Mouse (Mus musculus) brown adipose tissue, adult 24 weeks (tissue): ENCODE data around the gene Slc9c1. TPM values are rescaled to one million over a fixed set of nuclear protein-coding genes. Genes with fewer than 3 reads are reported as not detected.
"Not testable (repeated sequence)": the region's sequence is repeated elsewhere in the genome, so short reads cannot be mapped to it uniquely, and the experiment has no call there.

Experiments
- H3K27ac ChIP-seq: fragments of 200-500 bp; replicated peaks from 2 replicates; pipeline ENCODE4 v1.5.1; 2012; ENCODE audit warnings: low read depth, mild to moderate bottlenecking, low read length
- H3K4me1 ChIP-seq: fragments of 200-500 bp; 2 replicates; pipeline ENCODE4 v1.6.1; 2012; ENCODE audit warnings: low read length, mixed read lengths; ENCODE audit not compliant: control insufficient read depth, insufficient read depth, insufficient read length
- H3K4me3 ChIP-seq: fragments of 200-500 bp; 2 replicates; pipeline ENCODE4 v1.5.1; 2012; ENCODE audit warnings: low read depth, mild to moderate bottlenecking, low read length, moderate library complexity; ENCODE audit not compliant: insufficient read depth
- polyA plus RNA-seq: library from polyadenylated mRNA; stranded (reverse); fragments of >200 nt; gene quantifications from 2 replicates; pipeline ENCODE4 v1.2.4, GENCODE M21; 2012; ENCODE audit not compliant: missing spikeins, insufficient read depth, insufficient read length

Gene Slc9c1
- not detected in 2 replicates for polyA plus RNA-seq

- H3K27ac ChIP-seq = no peak within 1 kb of the TSS
- no peaks in the 10 kb centered on the region for H3K4me1 ChIP-seq
- H3K4me3 ChIP-seq = no peak within 1 kb of the TSS
Measured at GRCm38 (mm10) chr16:45535009-45535408, at the start of gene Slc9c1. Slc9c1 (plus strand) TSS chr16:45535309.

DNA sequence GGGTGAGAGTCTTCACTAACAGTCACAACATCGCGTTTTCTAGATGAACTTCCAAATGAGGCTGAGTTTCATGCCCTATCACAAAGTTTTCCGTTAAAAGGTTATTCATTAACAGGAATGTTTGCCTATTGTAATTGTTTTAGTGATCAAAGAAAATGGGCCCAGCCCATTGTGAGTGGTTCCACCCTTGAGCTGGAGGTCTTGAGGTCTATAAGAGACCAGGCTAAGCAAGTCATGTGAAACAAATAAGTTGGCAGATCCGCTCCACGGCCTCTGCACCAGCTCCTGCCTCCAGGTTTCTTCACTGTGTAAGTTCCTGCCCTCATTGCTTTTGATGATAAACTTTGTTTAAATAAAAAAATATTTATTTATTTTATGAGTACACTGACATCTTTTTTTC lies 42.2 kb upstream of the Slc9c1 start, which contains the start of gene Gm609:
Gene Gm609, minus strand, starts transcription at position 43 of the 400 bp plus-strand sequence.
- Histone ChIP-seq H3K4me3 (no peak within 1 kb of the TSS), H3K4me1 (no peaks in the 10 kb centered on the region), H3K27ac (no peak within 1 kb of the TSS)

DNA sequence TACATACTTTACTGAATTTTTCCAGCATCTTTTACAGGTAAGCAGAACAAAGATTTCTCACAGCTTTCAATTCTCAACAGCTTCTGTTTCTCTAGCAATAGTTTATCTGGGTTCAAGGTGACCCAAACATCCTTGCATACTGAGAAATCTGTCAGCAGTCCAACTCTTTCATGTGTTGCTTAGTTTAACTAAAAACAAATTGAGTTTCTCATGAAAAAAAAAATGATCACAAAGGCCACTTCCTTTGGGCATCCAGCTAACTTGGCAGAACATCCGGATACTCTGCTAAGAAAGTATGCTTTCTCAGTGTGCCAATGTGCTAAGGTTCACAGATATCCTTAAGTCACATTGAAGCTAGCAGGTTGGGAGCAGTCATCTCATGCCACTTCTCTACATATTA lies 39.8 kb upstream of the Slc9c1 start:
- no peaks in the 10 kb centered on the region for H3K4me1 ChIP-seq
- no peak overlapping the region for H3K4me3 ChIP-seq
- no peak overlapping the region for H3K27ac ChIP-seq

GRCm38 (mm10) chr16:45525551-45525950 lies 9.6 kb upstream of the Slc9c1 start:
- Histone ChIP-seq H3K4me1 (no peaks in the 10 kb centered on the region), H3K4me3 (no peak overlapping the region), H3K27ac (no peak overlapping the region)

DNA sequence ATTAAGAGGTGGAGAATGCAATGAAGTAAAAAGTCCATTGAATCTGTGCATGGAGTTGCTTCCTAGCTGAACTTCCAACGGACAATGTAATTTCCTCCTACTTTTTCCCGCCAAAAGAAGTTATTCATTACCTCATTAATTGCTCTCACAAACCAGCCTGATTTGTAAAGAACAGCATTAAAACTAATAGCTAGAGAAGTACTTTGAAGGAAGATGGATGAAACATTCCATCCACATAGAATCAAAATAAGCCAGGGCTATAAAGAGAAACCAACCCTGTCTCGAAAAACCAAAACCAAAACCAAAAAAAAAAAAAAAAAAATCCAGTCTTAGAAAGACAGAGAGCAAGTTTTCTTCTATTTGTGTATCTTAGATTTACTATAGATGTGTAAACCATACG lies 3.2 kb upstream of the Slc9c1 start, which contains the start of gene Gm17783:
Gene Gm17783, minus strand, starts transcription at position 101 of the 400 bp plus-strand sequence.
- H3K4me1 ChIP-seq = no peaks in the 10 kb centered on the region
- H3K27ac ChIP-seq = no peak within 1 kb of the TSS
- H3K4me3 ChIP-seq = no peak within 1 kb of the TSS

- H3K27ac ChIP-seq, H3K4me3 ChIP-seq, H3K4me1 ChIP-seq: not testable (repeated sequence)
Measured at GRCm38 (mm10) chr16:45538342-45538741, 3.2 kb downstream of the Slc9c1 start.

- H3K4me1 ChIP-seq = no peaks in the 10 kb centered on the region
- no peak overlapping the region for H3K27ac ChIP-seq
- H3K4me3 ChIP-seq = no peak overlapping the region
Measured at GRCm38 (mm10) chr16:45542108-45542507, 7.0 kb downstream of the Slc9c1 start.

DNA sequence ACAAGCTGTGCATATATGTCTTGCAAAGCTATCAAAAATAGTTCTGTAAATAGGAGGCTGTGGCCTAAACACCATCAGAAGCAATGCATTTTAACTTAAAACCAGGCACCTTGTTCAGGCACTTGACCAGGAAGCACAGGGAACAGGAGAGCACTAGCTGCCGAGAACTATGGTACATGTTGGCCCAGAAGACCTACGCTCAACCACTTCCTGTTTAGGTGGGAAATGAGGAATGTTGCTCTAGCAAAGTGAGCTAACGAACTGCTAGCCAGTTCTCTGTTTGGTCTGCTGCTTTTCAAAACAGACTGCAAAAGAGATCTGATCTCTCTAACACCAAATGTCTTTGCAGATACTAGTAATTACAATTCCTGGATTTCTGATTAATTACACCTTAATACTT lies 9.2 kb downstream of the Slc9c1 start:
- Histone ChIP-seq H3K4me3 (no peak overlapping the region), H3K4me1 (no peaks in the 10 kb centered on the region), H3K27ac (no peak overlapping the region)

- Histone ChIP-seq H3K4me3 (no peak overlapping the region), H3K27ac (no peak overlapping the region), H3K4me1 (no peaks in the 10 kb centered on the region)
Measured at GRCm38 (mm10) chr16:45547982-45548381, 12.9 kb downstream of the Slc9c1 start.

DNA sequence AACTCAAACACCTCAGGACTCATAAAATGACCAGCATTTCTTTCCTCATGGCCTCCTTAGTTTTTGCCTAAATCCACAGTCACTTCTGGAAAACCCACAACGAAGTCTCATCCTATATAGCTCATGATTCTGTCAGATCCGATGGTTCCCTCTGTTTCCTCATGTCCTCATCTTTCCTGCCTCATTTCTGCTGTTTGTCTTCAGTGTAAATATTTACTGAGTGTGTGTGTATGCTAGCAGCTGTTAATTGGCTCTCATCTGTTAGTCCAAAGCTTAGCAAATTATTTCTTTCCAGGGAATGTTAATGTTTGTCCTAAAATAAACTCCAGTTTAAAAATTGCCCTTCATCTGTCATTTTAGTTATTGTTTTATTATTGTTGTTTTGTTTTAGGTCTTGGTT lies 16.5 kb downstream of the Slc9c1 start:
- no peak overlapping the region for H3K4me3 ChIP-seq

GRCm38 (mm10) chr16:45561747-45562146 lies 26.6 kb downstream of the Slc9c1 start:
- H3K27ac ChIP-seq = no peak overlapping the region
- no peak overlapping the region for H3K4me3 ChIP-seq
- H3K4me1 ChIP-seq = no peaks in the 10 kb centered on the region

More for the DNA sequence above, 16.5 kb downstream of the Slc9c1 start:
- H3K27ac ChIP-seq = no peak overlapping the region
- no peaks in the 10 kb centered on the region for H3K4me1 ChIP-seq

- Histone ChIP-seq H3K4me1 (no peaks in the 10 kb centered on the region), H3K27ac (no peak overlapping the region), H3K4me3 (no peak overlapping the region)
Measured at GRCm38 (mm10) chr16:45572307-45572706, 37.2 kb downstream of the Slc9c1 start.

DNA sequence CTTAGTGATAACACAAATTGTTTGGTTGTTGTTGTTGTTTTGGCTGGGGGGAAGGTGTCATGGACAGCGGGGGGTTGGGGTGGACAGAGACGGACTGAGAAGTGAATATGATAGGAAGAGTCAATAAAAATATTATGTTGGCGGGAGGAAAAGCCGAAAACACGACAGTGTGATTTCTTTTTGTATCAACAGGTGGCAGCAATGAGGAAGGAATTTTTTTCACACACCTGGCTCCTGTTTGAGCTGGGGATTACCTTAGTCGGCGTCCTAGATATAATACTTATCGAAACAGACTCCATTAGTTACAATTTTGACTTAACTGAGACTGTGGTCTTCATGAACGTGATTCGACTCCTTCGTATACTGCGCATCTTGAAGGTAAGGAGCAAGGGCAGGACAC lies 44.8 kb downstream of the Slc9c1 start:
- H3K4me1 ChIP-seq = no peaks in the 10 kb centered on the region
- no peak overlapping the region for H3K4me3 ChIP-seq
- no peak overlapping the region for H3K27ac ChIP-seq

GRCm38 (mm10) chr16:45582512-45582911 lies 47.4 kb downstream of the Slc9c1 start:
- H3K4me3 ChIP-seq = no peak overlapping the region
- H3K27ac ChIP-seq = no peak overlapping the region
- H3K4me1 ChIP-seq = no peaks in the 10 kb centered on the region

DNA sequence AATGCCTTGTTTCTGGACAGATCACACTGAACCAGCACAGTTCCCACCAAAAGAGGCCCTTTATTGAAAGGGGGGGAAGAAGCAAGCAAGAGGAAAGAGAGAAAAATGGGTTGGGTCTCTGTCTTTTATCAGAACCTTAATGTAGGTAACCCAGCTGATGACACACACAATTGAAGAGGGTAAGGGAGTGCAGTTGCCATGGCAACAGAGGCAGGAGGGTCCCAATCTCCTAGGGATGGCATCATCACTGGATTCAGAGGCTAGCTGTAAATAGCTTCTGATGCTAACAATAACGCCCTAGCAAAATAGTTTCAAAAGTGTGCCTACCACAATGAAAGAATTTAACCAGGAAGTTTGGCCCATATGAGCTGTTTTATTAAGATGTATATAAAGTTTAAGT lies 58.5 kb downstream of the Slc9c1 start:
- Histone ChIP-seq H3K4me3 (no peak overlapping the region), H3K4me1 (no peaks in the 10 kb centered on the region), H3K27ac (no peak overlapping the region)

DNA sequence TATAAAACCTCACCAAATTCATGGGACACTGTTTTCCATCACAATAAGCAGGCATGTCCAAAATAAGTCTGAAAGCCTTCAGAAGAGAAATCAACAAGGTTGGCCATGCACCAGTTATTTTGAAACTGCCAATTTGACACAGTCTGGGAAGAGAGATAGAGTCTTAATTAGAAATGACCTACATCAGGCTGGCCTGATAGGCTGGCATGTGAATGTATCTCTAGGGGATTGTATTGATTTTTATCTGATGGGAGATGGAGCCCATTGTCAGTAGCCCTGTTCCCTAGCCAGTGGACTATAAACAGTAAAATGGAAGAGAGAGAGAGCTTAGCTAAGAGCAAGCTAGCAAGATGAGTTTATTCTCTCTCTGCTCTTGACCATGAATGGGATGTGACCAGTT lies 60.4 kb downstream of the Slc9c1 start:
- Histone ChIP-seq H3K4me3 (no peak overlapping the region), H3K4me1 (no peaks in the 10 kb centered on the region), H3K27ac (no peak overlapping the region)
